In genomic region chr13:54591776-54592356, GRCm38 (mm10) we compare ENCODE assay signal across 9 mouse cellular contexts. TPM values are rescaled to one million over a fixed set of nuclear protein-coding genes. Genes with fewer than 3 reads are reported as not detected.
A peak's percentile ranks its signal among the peaks of the same experiment; 100 is the strongest.
DNase-seq lines count a peak whose midpoint lies in the region; ATAC-seq and TF ChIP-seq lines count a peak whose summit lies in the region.
"Had no signal": no experiment of that assay in that cellular context is flagged by ENCODE, and none has a peak within 500 bp of the region (broad histone marks: within the 10 kb centered on the region; RNA-seq: fewer than 3 reads in every experiment).

No protein-coding gene starts in this region.

- no peaks in the 10 kb centered on the region for H3K27me3 ChIP-seq in liver, embryonic 12.5 days (replicated peaks)
- H3K27me3 ChIP-seq in liver, postnatal 0 days (ENCODE audit: insufficient read depth, low read length) = no peaks in the 10 kb centered on the region
- no peaks in the 10 kb centered on the region for H3K27me3 ChIP-seq in limb, embryonic 10.5 days (ENCODE audit: low read depth, poor library complexity, severe bottlenecking)
- H3K27me3 ChIP-seq in neural tube, embryonic 14.5 days (ENCODE audit: control insufficient read depth, insufficient read depth, low read length) = no peaks in the 10 kb centered on the region

- H3K36me3 ChIP-seq in liver, embryonic 12.5 days = peaks cover 53% of the 10 kb centered on the region
- peaks cover 5% of the 10 kb centered on the region; the same call in 1 of the 2 replicates for H3K36me3 ChIP-seq in liver, postnatal 0 days (replicated peaks; ENCODE audit: insufficient read depth, low read length)
- H3K36me3 ChIP-seq in limb, embryonic 10.5 days = peaks cover 35% of the 10 kb centered on the region
- H3K36me3 ChIP-seq in neural tube, embryonic 14.5 days (ENCODE audit: control insufficient read depth, insufficient read depth, low read length) = peaks cover 5% of the 10 kb centered on the region; the same call in 1 of the 2 replicates

- H3K4me1 ChIP-seq in liver, embryonic 12.5 days = peaks cover 24% of the 10 kb centered on the region
- peaks cover 7% of the 10 kb centered on the region for H3K4me1 ChIP-seq in liver, postnatal 0 days (ENCODE audit: insufficient read depth)
- peaks cover 18% of the 10 kb centered on the region for H3K4me1 ChIP-seq in limb, embryonic 10.5 days
- H3K4me1 ChIP-seq in neural tube, embryonic 14.5 days (ENCODE audit: control insufficient read depth, insufficient read depth, low read length) = peaks cover 14% of the 10 kb centered on the region; the same call in 1 of the 2 replicates

- ATAC-seq in liver, embryonic 12.5 days = no peak
- ATAC-seq in liver, postnatal 0 days = no peak
- no peak for ATAC-seq in neural tube, embryonic 14.5 days (ENCODE audit: low read depth)

- no peaks in the 10 kb centered on the region for H3K9me3 ChIP-seq in liver, embryonic 12.5 days (replicated peaks)
- no peaks in the 10 kb centered on the region for H3K9me3 ChIP-seq in liver, postnatal 0 days (ENCODE audit: low read length)
- no peaks in the 10 kb centered on the region for H3K9me3 ChIP-seq in limb, embryonic 10.5 days (replicated peaks)
- no peaks in the 10 kb centered on the region for H3K9me3 ChIP-seq in neural tube, embryonic 14.5 days (ENCODE audit: control insufficient read depth, low read length)

- H3K4me3 ChIP-seq in gastrocnemius, adult 2 months = peak overlapping the region; percentile 83
- H3K4me3 ChIP-seq in liver, embryonic 12.5 days = peak overlapping the region; percentile 91; the same call in 1 of the 2 replicates
- H3K4me3 ChIP-seq in liver, postnatal 0 days (ENCODE audit: low read depth, low read length) = no peak overlapping the region
- H3K4me3 ChIP-seq in limb, embryonic 10.5 days = peak overlapping the region; percentile 79; the same call in 1 of the 2 replicates
- H3K4me3 ChIP-seq in neural tube, embryonic 14.5 days (ENCODE audit: low read depth, low read length) = 0 out of 2 replicates have a peak overlapping the region, but pooled peaks have one; percentile 1

- H3K9ac ChIP-seq in liver, embryonic 12.5 days = 0 out of 2 replicates have a peak overlapping the region, but pooled peaks have one; percentile 91
- no peak overlapping the region for H3K9ac ChIP-seq in liver, postnatal 0 days (replicated peaks)
- no peak overlapping the region for H3K9ac ChIP-seq in neural tube, embryonic 14.5 days (replicated peaks; ENCODE audit: low read depth, low read length)

- no peak for TF ChIP-seq CTCF in gastrocnemius, adult 2 months (IDR thresholded peaks at IDR 0.05)
- TF ChIP-seq CTCF in liver, postnatal 0 days (IDR thresholded peaks at IDR 0.05; ENCODE audit: low read depth) = no peak

- TF ChIP-seq EP300 in liver, postnatal 0 days (IDR thresholded peaks at IDR 0.05; ENCODE audit: low read depth) = no peak

- H3K27ac ChIP-seq in gastrocnemius, adult 2 months = no peak overlapping the region
- H3K27ac ChIP-seq in liver, embryonic 12.5 days = no peak overlapping the region
- H3K27ac ChIP-seq in liver, postnatal 0 days (ENCODE audit: low read depth) = no peak overlapping the region
- no peak overlapping the region for H3K27ac ChIP-seq in limb, embryonic 10.5 days
- no peak overlapping the region for H3K27ac ChIP-seq in neural tube, embryonic 14.5 days (ENCODE audit: low read depth, low read length)

- WGBS in liver, embryonic 12.5 days (ENCODE audit: insufficient replicate concordance) = 77% methylated on average over 8 of the region's 8 CpGs
- 82% methylated on average over 8 of the region's 8 CpGs for WGBS in liver, postnatal 0 days (ENCODE audit: insufficient replicate concordance)
- 95% methylated on average over 8 of the region's 8 CpGs for WGBS in limb, embryonic 10.5 days
- WGBS in neural tube, embryonic 14.5 days = 91% methylated on average over 8 of the region's 8 CpGs

- peak; percentile 10 for DNase-seq in gastrocnemius, adult 2 months
- DNase-seq in gastrocnemius, postnatal 4 days (ENCODE audit: low spot score in 2 of 2) = no peak
- no peak for DNase-seq in liver, postnatal 0 days
- DNase-seq in limb, embryonic 10.5 days (ENCODE audit: low spot score) = no peak
- no peak for DNase-seq in urinary bladder, postnatal 14 days (ENCODE audit: low spot score)
- no peak for DNase-seq in spleen, postnatal 10 days (ENCODE audit: low spot score in 2 of 2)
- DNase-seq: cerebellum, adult 18-20 months had no signal

- intact Hi-C loops in gastrocnemius, adult 2 months (cut with DNase I) = loop anchor here (2.0 kb wide), 1 partner anchor 17 kb away; no protein-coding TSS in a partner anchor

- H3K4me2 ChIP-seq in liver, embryonic 12.5 days = peak overlapping the region; percentile 86
- no peak overlapping the region for H3K4me2 ChIP-seq in liver, postnatal 0 days (ENCODE audit: low read depth, low read length)
- H3K4me2 ChIP-seq in neural tube, embryonic 14.5 days (ENCODE audit: low read depth, low read length) = peak overlapping the region; percentile 4; the same call in 1 of the 2 replicates

RNA-seq across cellular contexts. Expression of gene Higd2a, which starts 1.9 kb away (rescaled TPM):
- 100 to 1,000 TPM; 148 to 150 TPM for total RNA-seq in gastrocnemius, adult 2 months (2021)
- 100 to 1,000 TPM in 1 of 2 experiments, 10 to 100 TPM in 1; 96.9 to 105 TPM for total RNA-seq in gastrocnemius, postnatal 4 days (2021)
- polyA plus RNA-seq in liver, embryonic 12.5 days (2016; fragmentation: Nextera tagmentation; extraction: Ambion mirVana) = 127 and 135 TPM in 2 replicates
- polyA plus RNA-seq in liver, postnatal 0 days (2015; fragmentation: Nextera tagmentation; extraction: Ambion mirVana) = 169 and 176 TPM in 2 replicates
- 143 and 148 TPM in 2 replicates for polyA plus RNA-seq in limb, embryonic 10.5 days (2016; fragmentation: Nextera tagmentation; extraction: Ambion mirVana)
- 246 and 295 TPM in 2 replicates for polyA plus RNA-seq in neural tube, embryonic 14.5 days (2014; fragmentation: Nextera tagmentation; extraction: Ambion mirVana)

RNA-seq across cellular contexts. Expression of gene Nop16, which starts 2.0 kb away (rescaled TPM):
- 10 to 100 TPM; 16.2 to 20.5 TPM for total RNA-seq in gastrocnemius, adult 2 months (2021)
- total RNA-seq in gastrocnemius, postnatal 4 days (2021) = 10 to 100 TPM; 25.6 to 30.0 TPM
- polyA plus RNA-seq in liver, embryonic 12.5 days (2016; fragmentation: Nextera tagmentation; extraction: Ambion mirVana) = 82.4 and 85.5 TPM in 2 replicates
- 41.1 and 42.3 TPM in 2 replicates for polyA plus RNA-seq in liver, postnatal 0 days (2015; fragmentation: Nextera tagmentation; extraction: Ambion mirVana)
- 112 and 143 TPM in 2 replicates for polyA plus RNA-seq in limb, embryonic 10.5 days (2016; fragmentation: Nextera tagmentation; extraction: Ambion mirVana)
- polyA plus RNA-seq in neural tube, embryonic 14.5 days (2014; fragmentation: Nextera tagmentation; extraction: Ambion mirVana) = 44.1 and 45.0 TPM in 2 replicates

RNA-seq across cellular contexts. Expression of gene Arl10, which starts 17.1 kb away (rescaled TPM):
- 1 to 10 TPM; 2.0 to 3.2 TPM for total RNA-seq in gastrocnemius, adult 2 months (2021)
- 1 to 10 TPM; 9.8 TPM for total RNA-seq in gastrocnemius, postnatal 4 days (2021)
- 10.7 and 10.9 TPM in 2 replicates for polyA plus RNA-seq in liver, embryonic 12.5 days (2016; fragmentation: Nextera tagmentation; extraction: Ambion mirVana)
- 7.0 and 7.1 TPM in 2 replicates for polyA plus RNA-seq in liver, postnatal 0 days (2015; fragmentation: Nextera tagmentation; extraction: Ambion mirVana)
- polyA plus RNA-seq in limb, embryonic 10.5 days (2016; fragmentation: Nextera tagmentation; extraction: Ambion mirVana) = 28.8 and 31.5 TPM in 2 replicates
- polyA plus RNA-seq in neural tube, embryonic 14.5 days (2014; fragmentation: Nextera tagmentation; extraction: Ambion mirVana) = 66.7 and 96.3 TPM in 2 replicates

RNA-seq across cellular contexts. Expression of gene Cltb, which starts 19.3 kb away (rescaled TPM):
- total RNA-seq in gastrocnemius, adult 2 months (2021) = 100 to 1,000 TPM; 130 to 160 TPM
- 10 to 100 TPM; 69.2 to 72.3 TPM for total RNA-seq in gastrocnemius, postnatal 4 days (2021)
- polyA plus RNA-seq in liver, embryonic 12.5 days (2016; fragmentation: Nextera tagmentation; extraction: Ambion mirVana) = 51.2 and 52.6 TPM in 2 replicates
- polyA plus RNA-seq in liver, postnatal 0 days (2015; fragmentation: Nextera tagmentation; extraction: Ambion mirVana) = 29.0 and 30.2 TPM in 2 replicates
- polyA plus RNA-seq in limb, embryonic 10.5 days (2016; fragmentation: Nextera tagmentation; extraction: Ambion mirVana) = 8.5 and 12.3 TPM in 2 replicates
- 172 and 200 TPM in 2 replicates for polyA plus RNA-seq in neural tube, embryonic 14.5 days (2014; fragmentation: Nextera tagmentation; extraction: Ambion mirVana)

RNA-seq across cellular contexts. Expression of gene 4833439L19Rik, which starts 26.6 kb away (rescaled TPM):
- 100 to 1,000 TPM; 192 to 200 TPM for total RNA-seq in gastrocnemius, adult 2 months (2021)
- 10 to 100 TPM; 87.7 to 93.8 TPM for total RNA-seq in gastrocnemius, postnatal 4 days (2021)
- 66.8 and 69.3 TPM in 2 replicates for polyA plus RNA-seq in liver, embryonic 12.5 days (2016; fragmentation: Nextera tagmentation; extraction: Ambion mirVana)
- 40.9 and 41.6 TPM in 2 replicates for polyA plus RNA-seq in liver, postnatal 0 days (2015; fragmentation: Nextera tagmentation; extraction: Ambion mirVana)
- polyA plus RNA-seq in limb, embryonic 10.5 days (2016; fragmentation: Nextera tagmentation; extraction: Ambion mirVana) = 198 TPM in 2 replicates
- polyA plus RNA-seq in neural tube, embryonic 14.5 days (2014; fragmentation: Nextera tagmentation; extraction: Ambion mirVana) = 240 and 251 TPM in 2 replicates
